Mouse (Mus musculus) stomach, postnatal 0 days (tissue): Measurements from ENCODE around the gene Rev1.

ENCODE experiments used
- CTCF ChIP-seq: IDR thresholded peaks from 2 replicates; pipeline ENCODE4 v1.5.1; 2016; ENCODE audit warnings: antibody characterized with exemption, low read depth, mild to moderate bottlenecking, moderate library complexity
- EP300 ChIP-seq: optimal IDR thresholded peaks from 2 replicates; pipeline ENCODE3; 2016; ENCODE audit warnings: antibody characterized with exemption

DNA sequence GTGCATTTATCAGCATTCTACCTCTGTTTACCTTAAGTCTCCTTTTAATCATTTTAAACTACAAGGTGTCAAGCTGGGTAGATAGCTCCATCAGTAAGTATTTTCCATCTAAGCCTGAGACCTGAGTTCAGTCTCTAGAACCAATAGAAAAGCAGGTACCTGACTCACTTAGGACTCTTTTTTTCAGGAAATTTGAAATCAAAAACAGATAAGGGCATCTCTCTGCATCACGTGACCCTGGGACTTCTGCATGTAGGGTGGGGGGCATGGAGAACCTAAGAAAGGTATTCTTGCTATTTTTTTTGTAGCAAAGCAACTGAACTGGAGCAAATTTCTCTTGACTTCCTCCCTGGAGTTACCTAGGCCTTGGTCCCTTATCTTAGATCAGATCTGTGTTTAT lies 11.8 kb upstream of the Rev1 start:
- no peak for TF ChIP-seq CTCF
- no peak for TF ChIP-seq EP300
